Mouse (Mus musculus): ENCODE measurements at regions not wholly inside any gene's neighbourhood (a gene's known extent, or its start where the extent isn't known, plus 50 kb on each side); places are given as distances from the start of the nearest gene placed in this dataset.
A peak's percentile ranks its signal among the peaks of the same experiment; 100 is the strongest.

- WGBS: 58% methylated on average over 3 of the region's 3 CpGs
- H3K27me3 ChIP-seq (ENCODE audit: control insufficient read depth, insufficient read depth, low read length): no peaks in the 10 kb centered on the region
- no peak overlapping the region for H3K9ac ChIP-seq (replicated peaks; ENCODE audit: low read length)
- H3K9me3 ChIP-seq (replicated peaks; ENCODE audit: control insufficient read depth, low read length): no peaks in the 10 kb centered on the region
- no peaks in the 10 kb centered on the region for H3K4me1 ChIP-seq (ENCODE audit: control insufficient read depth, insufficient read depth, low read length)
- H3K4me3 ChIP-seq (ENCODE audit: low read depth, low read length): no peak overlapping the region
- H3K36me3 ChIP-seq (replicated peaks; ENCODE audit: control insufficient read depth, insufficient read depth, low read depth, low read length): no peaks in the 10 kb centered on the region
- H3K4me2 ChIP-seq (ENCODE audit: low read depth, low read length): no peak overlapping the region
- DNase-seq (ENCODE audit: low spot score): peak; percentile 40
- no peak overlapping the region for H3K27ac ChIP-seq (replicated peaks; ENCODE audit: low read depth, low read length)
- no peak for ATAC-seq (replicated peaks; ENCODE audit: insufficient number of reproducible peaks, low FRiP score, low TSS enrichment, low read depth)
Measured at GRCm38 (mm10) chr5:41006692-41007091, 701.3 kb downstream of the Rab28 start.

- ATAC-seq (replicated peaks; ENCODE audit: insufficient number of reproducible peaks, low FRiP score, low TSS enrichment, low read depth): no peak
- WGBS: 73% methylated on average over 7 of the region's 7 CpGs
- Histone ChIP-seq H3K27me3 (ENCODE audit: control insufficient read depth, insufficient read depth, low read length) (no peaks in the 10 kb centered on the region), H3K27ac (replicated peaks; ENCODE audit: low read depth, low read length) (no peak overlapping the region), H3K9me3 (replicated peaks; ENCODE audit: control insufficient read depth, low read length) (no peaks in the 10 kb centered on the region), H3K4me2 (ENCODE audit: low read depth, low read length) (no peak overlapping the region), H3K9ac (replicated peaks; ENCODE audit: low read length) (no peak overlapping the region), H3K36me3 (replicated peaks; ENCODE audit: control insufficient read depth, insufficient read depth, low read depth, low read length) (no peaks in the 10 kb centered on the region), H3K4me3 (ENCODE audit: low read depth, low read length) (no peak overlapping the region), H3K4me1 (ENCODE audit: control insufficient read depth, insufficient read depth, low read length) (no peaks in the 10 kb centered on the region)
- no peak for DNase-seq (ENCODE audit: low spot score)
Measured at GRCm38 (mm10) chr5:40986562-40986961, 721.4 kb downstream of the Rab28 start.

GRCm38 (mm10) chr5:40974892-40975291 is 733.1 kb downstream of the Rab28 start:
- 0 out of 2 replicates have a peak, but pooled peaks have one; percentile 9 for ATAC-seq (replicated peaks; ENCODE audit: insufficient number of reproducible peaks, low FRiP score, low TSS enrichment, low read depth)
- no peak overlapping the region for H3K4me2 ChIP-seq (ENCODE audit: low read depth, low read length)
- no peaks in the 10 kb centered on the region for H3K9me3 ChIP-seq (replicated peaks; ENCODE audit: control insufficient read depth, low read length)
- no peak overlapping the region for H3K9ac ChIP-seq (replicated peaks; ENCODE audit: low read length)
- WGBS: 92% methylated on average over 1 of the region's 1 CpGs
- H3K36me3 ChIP-seq (replicated peaks; ENCODE audit: control insufficient read depth, insufficient read depth, low read depth, low read length): no peaks in the 10 kb centered on the region
- no peak overlapping the region for H3K27ac ChIP-seq (replicated peaks; ENCODE audit: low read depth, low read length)
- H3K27me3 ChIP-seq (ENCODE audit: control insufficient read depth, insufficient read depth, low read length): no peaks in the 10 kb centered on the region
- H3K4me3 ChIP-seq (ENCODE audit: low read depth, low read length): no peak overlapping the region
- DNase-seq (ENCODE audit: low spot score): no peak
- no peaks in the 10 kb centered on the region for H3K4me1 ChIP-seq (ENCODE audit: control insufficient read depth, insufficient read depth, low read length)

GRCm38 (mm10) chr5:40952901-40953595 is 754.9 kb downstream of the Rab28 start:
- WGBS: 6% methylated on average over 4 of the region's 4 CpGs
- Histone ChIP-seq H3K36me3 (replicated peaks; ENCODE audit: control insufficient read depth, insufficient read depth, low read depth, low read length) (no peaks in the 10 kb centered on the region), H3K9me3 (replicated peaks; ENCODE audit: control insufficient read depth, low read length) (no peaks in the 10 kb centered on the region), H3K27ac (replicated peaks; ENCODE audit: low read depth, low read length) (no peak overlapping the region), H3K4me2 (ENCODE audit: low read depth, low read length) (no peak overlapping the region), H3K4me3 (ENCODE audit: low read depth, low read length) (no peak overlapping the region), H3K9ac (replicated peaks; ENCODE audit: low read length) (no peak overlapping the region), H3K4me1 (ENCODE audit: control insufficient read depth, insufficient read depth, low read length) (no peaks in the 10 kb centered on the region), H3K27me3 (ENCODE audit: control insufficient read depth, insufficient read depth, low read length) (no peaks in the 10 kb centered on the region)
- DNase-seq (ENCODE audit: low spot score): peak; percentile 78
- ATAC-seq (replicated peaks; ENCODE audit: insufficient number of reproducible peaks, low FRiP score, low TSS enrichment, low read depth): peak; percentile 86

GRCm38 (mm10) chr5:40929127-40929526 is 778.8 kb downstream of the Rab28 start:
- no peaks in the 10 kb centered on the region for H3K36me3 ChIP-seq (replicated peaks; ENCODE audit: control insufficient read depth, insufficient read depth, low read depth, low read length)
- no peak for DNase-seq (ENCODE audit: low spot score)
- WGBS: 84% methylated on average over 3 of the region's 3 CpGs
- H3K27me3 ChIP-seq (ENCODE audit: control insufficient read depth, insufficient read depth, low read length): no peaks in the 10 kb centered on the region
- no peak for ATAC-seq (replicated peaks; ENCODE audit: insufficient number of reproducible peaks, low FRiP score, low TSS enrichment, low read depth)
- no peaks in the 10 kb centered on the region for H3K9me3 ChIP-seq (replicated peaks; ENCODE audit: control insufficient read depth, low read length)
- H3K27ac ChIP-seq (replicated peaks; ENCODE audit: low read depth, low read length): no peak overlapping the region
- H3K4me1 ChIP-seq (ENCODE audit: control insufficient read depth, insufficient read depth, low read length): no peaks in the 10 kb centered on the region
- no peak overlapping the region for H3K4me3 ChIP-seq (ENCODE audit: low read depth, low read length)
- no peak overlapping the region for H3K4me2 ChIP-seq (ENCODE audit: low read depth, low read length)
- H3K9ac ChIP-seq (replicated peaks; ENCODE audit: low read length): no peak overlapping the region

- DNase-seq (ENCODE audit: low spot score) (no peak), ATAC-seq (replicated peaks; ENCODE audit: insufficient number of reproducible peaks, low FRiP score, low TSS enrichment, low read depth) (no peak)
- no peaks in the 10 kb centered on the region for H3K36me3 ChIP-seq (replicated peaks; ENCODE audit: control insufficient read depth, insufficient read depth, low read depth, low read length)
- H3K4me2 ChIP-seq (ENCODE audit: low read depth, low read length): no peak overlapping the region
- H3K4me1 ChIP-seq (ENCODE audit: control insufficient read depth, insufficient read depth, low read length): no peaks in the 10 kb centered on the region
- no peaks in the 10 kb centered on the region for H3K9me3 ChIP-seq (replicated peaks; ENCODE audit: control insufficient read depth, low read length)
- H3K27ac ChIP-seq (replicated peaks; ENCODE audit: low read depth, low read length): no peak overlapping the region
- no peaks in the 10 kb centered on the region for H3K27me3 ChIP-seq (ENCODE audit: control insufficient read depth, insufficient read depth, low read length)
- no peak overlapping the region for H3K4me3 ChIP-seq (ENCODE audit: low read depth, low read length)
- 85% methylated on average over 2 of the region's 2 CpGs for WGBS
- no peak overlapping the region for H3K9ac ChIP-seq (replicated peaks; ENCODE audit: low read length)
Measured at GRCm38 (mm10) chr5:40920920-40921319, 787.0 kb downstream of the Rab28 start.

- Histone ChIP-seq H3K4me1 (ENCODE audit: control insufficient read depth, insufficient read depth, low read length) (no peaks in the 10 kb centered on the region), H3K4me3 (ENCODE audit: low read depth, low read length) (no peak overlapping the region), H3K27me3 (ENCODE audit: control insufficient read depth, insufficient read depth, low read length) (no peaks in the 10 kb centered on the region), H3K36me3 (replicated peaks; ENCODE audit: control insufficient read depth, insufficient read depth, low read depth, low read length) (no peaks in the 10 kb centered on the region), H3K9me3 (replicated peaks; ENCODE audit: control insufficient read depth, low read length) (no peaks in the 10 kb centered on the region), H3K4me2 (ENCODE audit: low read depth, low read length) (no peak overlapping the region), H3K9ac (replicated peaks; ENCODE audit: low read length) (no peak overlapping the region), H3K27ac (replicated peaks; ENCODE audit: low read depth, low read length) (no peak overlapping the region)
- 80% methylated on average over 3 of the region's 3 CpGs for WGBS
- ATAC-seq (replicated peaks; ENCODE audit: insufficient number of reproducible peaks, low FRiP score, low TSS enrichment, low read depth) (no peak), DNase-seq (ENCODE audit: low spot score) (no peak)
Measured at GRCm38 (mm10) chr5:40908803-40909202, 799.2 kb downstream of the Rab28 start.

GRCm38 (mm10) chr5:40901742-40902141 is 806.2 kb downstream of the Rab28 start:
- WGBS: 76% methylated on average over 1 of the region's 1 CpGs
- no peak overlapping the region for H3K9ac ChIP-seq (replicated peaks; ENCODE audit: low read length)
- DNase-seq (ENCODE audit: low spot score) (no peak), ATAC-seq (replicated peaks; ENCODE audit: insufficient number of reproducible peaks, low FRiP score, low TSS enrichment, low read depth) (no peak)
- H3K4me2 ChIP-seq (ENCODE audit: low read depth, low read length): no peak overlapping the region
- H3K27ac ChIP-seq (replicated peaks; ENCODE audit: low read depth, low read length): no peak overlapping the region
- no peaks in the 10 kb centered on the region for H3K27me3 ChIP-seq (ENCODE audit: control insufficient read depth, insufficient read depth, low read length)
- no peak overlapping the region for H3K4me3 ChIP-seq (ENCODE audit: low read depth, low read length)
- H3K4me1 ChIP-seq (ENCODE audit: control insufficient read depth, insufficient read depth, low read length): no peaks in the 10 kb centered on the region
- no peaks in the 10 kb centered on the region for H3K36me3 ChIP-seq (replicated peaks; ENCODE audit: control insufficient read depth, insufficient read depth, low read depth, low read length)
- no peaks in the 10 kb centered on the region for H3K9me3 ChIP-seq (replicated peaks; ENCODE audit: control insufficient read depth, low read length)

Measured in embryonic facial prominence, embryonic 11.5 days (tissue).